Mouse (Mus musculus) embryonic facial prominence, embryonic 12.5 days (tissue): ENCODE measurements around the gene Mmp24. TPM values are rescaled to one million over a fixed set of nuclear protein-coding genes. Genes with fewer than 3 reads are reported as not detected.

Experiments used
- ATAC-seq: fragments of 200-750 bp; cut with Nextera tagmentation; 2 replicates; pipeline ENCODE4 v1.8.0; 2017; ENCODE audit not compliant: insufficient number of reproducible peaks, insufficient read depth, low FRiP score, low TSS enrichment
- H3K27ac ChIP-seq: fragments of 300-500 bp; sonication (generic); 2 replicates; pipeline ENCODE4 v1.5.1; 2016; ENCODE audit warnings: mild to moderate bottlenecking
- H3K27me3 ChIP-seq: fragments of 300-500 bp; sonication (generic); 2 replicates; pipeline ENCODE4 v1.6.1; 2016; ENCODE audit warnings: mild to moderate bottlenecking, moderate library complexity
- H3K36me3 ChIP-seq: fragments of 300-500 bp; sonication (generic); 2 replicates; pipeline ENCODE4 v1.6.1; 2016; ENCODE audit warnings: mild to moderate bottlenecking
- H3K4me1 ChIP-seq: fragments of 300-500 bp; sonication (generic); 2 replicates; pipeline ENCODE4 v1.6.1; 2016
- H3K4me2 ChIP-seq: fragments of 300-500 bp; sonication (generic); replicated peaks from 2 replicates; pipeline ENCODE4 v1.6.1; 2016; ENCODE audit warnings: mild to moderate bottlenecking, moderate library complexity
- H3K4me3 ChIP-seq: fragments of 300-500 bp; sonication (generic); 2 replicates; pipeline ENCODE4 v1.5.1; 2016; ENCODE audit warnings: mild to moderate bottlenecking
- H3K9ac ChIP-seq: fragments of 300-500 bp; sonication (generic); 2 replicates; pipeline ENCODE4 v1.6.1; 2016; ENCODE audit warnings: mild to moderate bottlenecking, moderate library complexity
- H3K9me3 ChIP-seq: fragments of 300-500 bp; sonication (generic); 2 replicates; pipeline ENCODE4 v1.6.1; 2016; ENCODE audit warnings: mild to moderate bottlenecking, moderate library complexity
- WGBS: fragments of 180-500 bp; shearing (Covaris S2); methylation state at CpG from one replicate; pipeline ENCODE4 v1.1.7; 2016; 5-methylcytosine and 5-hydroxymethylcytosine counted together
- polyA plus RNA-seq: library from polyadenylated mRNA; unstranded; fragments of >200 nt; fragmentation: Nextera tagmentation; extraction: Ambion mirVana; gene quantifications from 2 replicates; pipeline ENCODE4 v1.2.1, GENCODE M21; 2016

The Mmp24 gene
- polyA plus RNA-seq, 1 experiment from 2014 or later, result 0.61 TPM

DNA sequence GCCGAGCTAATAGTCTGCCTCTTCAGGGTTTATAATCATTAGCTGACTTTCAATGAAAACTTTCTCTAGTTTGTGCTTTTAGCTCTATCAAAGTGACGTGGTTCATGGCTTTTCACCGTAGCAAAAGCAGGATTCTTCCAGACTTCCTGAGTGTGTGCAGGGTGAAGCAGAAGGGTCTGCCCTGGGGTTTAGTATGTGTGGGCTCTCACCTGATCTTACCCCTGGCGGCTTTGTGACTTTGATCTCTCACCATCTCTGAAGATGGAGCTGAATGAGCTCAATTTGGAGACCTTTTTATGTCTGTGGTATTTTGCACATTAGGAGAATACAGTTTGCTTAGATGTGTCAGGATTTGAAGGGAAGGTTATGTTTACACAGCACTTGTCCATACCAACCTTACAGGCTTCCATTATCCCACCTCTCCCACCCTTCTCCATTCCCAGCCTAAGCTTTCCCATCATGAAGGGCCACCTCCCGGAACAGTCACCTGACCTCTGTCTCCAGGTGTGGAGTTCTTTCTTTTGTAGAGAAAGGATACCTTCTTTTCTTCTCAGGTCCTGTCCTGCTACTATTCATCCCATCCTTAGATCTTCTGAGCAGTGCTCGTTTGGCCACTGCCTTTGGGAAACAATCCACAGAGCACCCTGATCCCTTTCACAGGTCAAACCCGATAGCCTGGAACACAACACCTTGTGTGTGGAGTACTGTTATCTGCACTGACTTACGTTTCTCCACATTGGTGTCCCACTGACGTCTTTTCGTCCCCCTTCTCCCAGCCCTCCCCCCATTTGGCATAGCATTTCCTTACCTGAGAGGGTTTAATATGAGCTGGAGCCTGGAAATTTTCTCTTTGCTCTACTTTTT lies 1.9 kb downstream of the Mmp24 start:
- H3K9me3 ChIP-seq, result no peaks in the 10 kb centered on the region
- H3K9ac ChIP-seq, result no peak overlapping the region
- H3K27ac ChIP-seq, result no peak overlapping the region
- H3K36me3 ChIP-seq, result no peaks in the 10 kb centered on the region
- no peak overlapping the region for H3K4me3 ChIP-seq
- peaks cover 4% of the 10 kb centered on the region; the same call in 1 of the 2 replicates for H3K4me1 ChIP-seq
- ATAC-seq, result no peak
- 68% methylated on average over 10 of the region's 10 CpGs for WGBS
- peaks cover 45% of the 10 kb centered on the region for H3K27me3 ChIP-seq
- no peak overlapping the region for H3K4me2 ChIP-seq

DNA sequence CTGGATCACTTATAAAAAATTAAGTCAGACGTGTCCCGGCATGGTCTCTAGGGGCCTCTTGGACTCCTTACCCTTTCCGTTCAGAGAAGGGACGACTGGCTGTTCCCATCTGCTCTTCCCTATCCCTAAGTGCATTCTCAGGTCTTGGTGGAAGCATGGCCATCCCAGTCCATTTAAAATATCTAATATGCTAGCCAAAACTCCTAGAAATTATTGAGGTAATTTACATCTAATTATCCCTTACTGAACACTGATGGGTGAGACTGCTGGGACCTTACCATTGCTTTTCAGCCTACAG lies 2.5 kb downstream of the Mmp24 start:
- Histone ChIP-seq H3K9ac (no peak overlapping the region), H3K27me3 (peaks cover 45% of the 10 kb centered on the region), H3K36me3 (no peaks in the 10 kb centered on the region), H3K4me2 (no peak overlapping the region), H3K27ac (no peak overlapping the region), H3K4me3 (no peak overlapping the region), H3K4me1 (peaks cover 4% of the 10 kb centered on the region; the same call in 1 of the 2 replicates), H3K9me3 (no peaks in the 10 kb centered on the region)
- 70% methylated on average over 4 of the region's 4 CpGs for WGBS
- no peak for ATAC-seq

DNA sequence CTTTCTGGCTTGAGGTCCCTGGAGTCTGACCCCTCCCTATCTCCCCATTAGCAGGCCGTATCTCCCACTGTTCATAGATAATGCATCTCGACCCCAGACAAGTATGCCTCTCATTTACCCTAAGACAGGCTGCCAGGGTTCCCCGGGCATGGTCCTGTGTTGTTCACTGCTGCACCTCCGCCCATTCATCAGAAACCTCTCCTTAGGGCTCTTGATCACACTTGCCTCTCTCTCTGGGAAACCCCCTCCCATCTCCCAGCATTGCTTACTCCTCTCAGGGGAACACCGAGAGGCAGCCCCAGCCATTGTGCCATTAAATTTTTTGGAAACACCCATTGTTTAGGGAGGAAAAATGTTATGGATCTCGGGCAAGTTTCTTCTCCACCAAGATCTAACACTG lies 2.9 kb downstream of the Mmp24 start:
- no peak overlapping the region for H3K4me2 ChIP-seq
- no peak for ATAC-seq
- no peak overlapping the region for H3K27ac ChIP-seq
- H3K9me3 ChIP-seq, result no peaks in the 10 kb centered on the region
- H3K36me3 ChIP-seq, result no peaks in the 10 kb centered on the region
- H3K9ac ChIP-seq, result no peak overlapping the region
- peaks cover 4% of the 10 kb centered on the region; the same call in 1 of the 2 replicates for H3K4me1 ChIP-seq
- peaks cover 41% of the 10 kb centered on the region for H3K27me3 ChIP-seq
- WGBS, result 69% methylated on average over 6 of the region's 6 CpGs
- H3K4me3 ChIP-seq, result no peak overlapping the region

GRCm38 (mm10) chr2:155779066-155779465 lies 3.9 kb downstream of the Mmp24 start:
- Histone ChIP-seq H3K27me3 (peaks cover 30% of the 10 kb centered on the region), H3K27ac (no peak overlapping the region), H3K4me2 (no peak overlapping the region), H3K9me3 (no peaks in the 10 kb centered on the region), H3K9ac (no peak overlapping the region), H3K36me3 (no peaks in the 10 kb centered on the region), H3K4me1 (peaks cover 4% of the 10 kb centered on the region; the same call in 1 of the 2 replicates), H3K4me3 (no peak overlapping the region)
- WGBS, result 62% methylated on average over 7 of the region's 7 CpGs
- no peak for ATAC-seq

DNA sequence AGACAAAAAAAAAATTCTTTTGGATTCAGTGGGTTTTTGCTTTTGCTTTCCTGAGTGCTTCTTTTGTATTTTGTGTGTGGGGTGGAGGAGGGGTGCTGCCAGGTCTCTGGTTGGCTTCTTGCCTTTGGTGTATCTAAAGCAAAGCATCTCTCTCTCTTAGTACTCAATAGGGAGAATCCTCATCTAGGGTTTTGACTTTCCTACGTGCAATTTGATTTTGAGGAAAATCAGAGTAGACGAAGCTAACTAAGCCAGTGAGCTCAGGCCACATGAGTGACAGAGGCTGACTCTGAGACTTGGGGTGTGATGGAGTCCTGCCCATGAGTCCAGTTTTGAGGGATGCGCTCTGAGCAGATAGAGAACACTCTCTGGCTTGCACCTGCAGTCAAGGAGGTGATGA lies 4.4 kb downstream of the Mmp24 start:
- H3K4me1 ChIP-seq, result peaks cover 4% of the 10 kb centered on the region; the same call in 1 of the 2 replicates
- H3K36me3 ChIP-seq, result no peaks in the 10 kb centered on the region
- peaks cover 26% of the 10 kb centered on the region for H3K27me3 ChIP-seq
- no peak for ATAC-seq
- H3K4me2 ChIP-seq, result no peak overlapping the region
- H3K9ac ChIP-seq, result no peak overlapping the region
- whole genome bisulfite sequencing, result 79% methylated on average over 3 of the region's 3 CpGs
- H3K27ac ChIP-seq, result no peak overlapping the region
- no peaks in the 10 kb centered on the region for H3K9me3 ChIP-seq
- no peak overlapping the region for H3K4me3 ChIP-seq

GRCm38 (mm10) chr2:155784534-155784933 lies 9.4 kb downstream of the Mmp24 start:
- no peaks in the 10 kb centered on the region for H3K9me3 ChIP-seq
- H3K36me3 ChIP-seq, result no peaks in the 10 kb centered on the region
- no peak overlapping the region for H3K27ac ChIP-seq
- WGBS, result 75% methylated on average over 6 of the region's 6 CpGs
- H3K4me3 ChIP-seq, result no peak overlapping the region
- H3K9ac ChIP-seq, result no peak overlapping the region
- H3K4me2 ChIP-seq, result no peak overlapping the region
- ATAC-seq, result no peak
- no peaks in the 10 kb centered on the region for H3K27me3 ChIP-seq
- no peaks in the 10 kb centered on the region for H3K4me1 ChIP-seq

DNA sequence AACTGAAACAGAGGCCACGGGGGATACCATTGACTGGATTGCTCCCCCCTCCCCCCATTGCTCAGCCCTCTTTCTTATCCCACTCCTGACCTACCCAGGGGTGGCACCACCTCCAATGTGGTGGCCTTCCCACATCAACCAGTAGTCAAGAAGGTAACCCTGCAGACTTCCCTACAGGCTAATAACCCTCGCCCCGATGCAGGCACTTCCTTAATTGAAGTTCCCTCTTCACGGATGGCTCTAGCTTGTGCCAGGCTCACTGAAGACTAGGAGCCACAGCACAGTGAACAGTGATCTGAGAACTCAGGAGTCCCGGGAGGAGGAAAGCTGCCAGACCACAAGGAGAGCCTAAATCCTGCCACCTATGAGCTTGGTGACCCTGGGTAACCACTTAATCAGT lies 11.8 kb downstream of the Mmp24 start:
- ATAC-seq, result no peak
- Histone ChIP-seq H3K4me1 (no peaks in the 10 kb centered on the region), H3K4me3 (no peak overlapping the region), H3K9me3 (no peaks in the 10 kb centered on the region), H3K27ac (no peak overlapping the region), H3K9ac (no peak overlapping the region), H3K4me2 (no peak overlapping the region), H3K36me3 (no peaks in the 10 kb centered on the region), H3K27me3 (no peaks in the 10 kb centered on the region)
- 70% methylated on average over 5 of the region's 5 CpGs for WGBS

DNA sequence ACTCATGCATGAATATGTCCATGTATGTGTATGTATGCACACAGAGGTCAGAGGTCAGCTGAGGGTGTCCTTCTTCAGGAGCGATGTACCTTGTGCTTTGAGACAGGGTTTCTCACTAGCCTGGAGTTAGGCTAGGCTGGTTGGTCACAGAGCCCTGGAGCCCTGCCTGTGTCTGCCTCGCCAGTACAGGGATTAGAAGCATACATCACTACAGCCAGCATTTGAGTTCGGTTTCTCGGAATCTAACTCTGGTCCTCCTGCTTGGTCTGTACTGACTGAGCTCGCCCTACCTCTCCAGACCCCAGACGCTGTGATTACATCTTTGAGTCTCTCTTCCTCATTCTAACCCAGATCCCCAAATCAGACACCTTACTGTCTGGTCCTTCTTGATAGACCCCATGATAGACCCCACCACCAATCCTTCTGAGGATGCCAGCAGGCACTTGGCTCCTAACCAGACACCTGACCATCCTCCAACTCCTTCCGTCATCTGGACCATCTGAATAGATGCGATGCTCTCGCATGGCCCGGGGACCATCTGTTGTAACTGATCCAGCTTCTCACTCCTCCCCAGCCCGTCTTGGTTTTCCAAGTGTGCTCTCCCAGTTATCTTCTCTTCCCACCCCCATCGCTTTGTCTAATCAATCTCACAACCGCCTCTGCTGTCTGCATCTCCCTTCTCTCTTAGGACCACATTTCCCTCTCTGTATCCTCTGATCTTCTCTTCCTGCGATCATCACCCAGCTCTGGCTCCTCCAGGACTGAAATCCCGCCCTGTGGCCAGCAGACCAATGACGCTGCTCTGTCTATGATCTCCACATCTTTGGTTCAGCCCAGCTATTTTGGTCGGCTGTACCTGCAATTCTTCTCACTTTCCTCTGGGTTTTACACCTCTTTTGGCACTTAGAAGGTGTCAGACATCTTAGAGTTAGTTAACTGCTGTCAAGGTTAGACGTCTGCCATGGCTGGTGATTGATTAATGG lies 13.1 kb downstream of the Mmp24 start:
- 75% methylated on average over 18 of the region's 18 CpGs for WGBS
- no peak overlapping the region for H3K9ac ChIP-seq
- H3K36me3 ChIP-seq, result no peaks in the 10 kb centered on the region
- H3K9me3 ChIP-seq, result no peaks in the 10 kb centered on the region
- no peaks in the 10 kb centered on the region for H3K4me1 ChIP-seq
- ATAC-seq, result no peak
- no peak overlapping the region for H3K4me3 ChIP-seq
- no peak overlapping the region for H3K27ac ChIP-seq
- no peaks in the 10 kb centered on the region for H3K27me3 ChIP-seq
- H3K4me2 ChIP-seq, result no peak overlapping the region

DNA sequence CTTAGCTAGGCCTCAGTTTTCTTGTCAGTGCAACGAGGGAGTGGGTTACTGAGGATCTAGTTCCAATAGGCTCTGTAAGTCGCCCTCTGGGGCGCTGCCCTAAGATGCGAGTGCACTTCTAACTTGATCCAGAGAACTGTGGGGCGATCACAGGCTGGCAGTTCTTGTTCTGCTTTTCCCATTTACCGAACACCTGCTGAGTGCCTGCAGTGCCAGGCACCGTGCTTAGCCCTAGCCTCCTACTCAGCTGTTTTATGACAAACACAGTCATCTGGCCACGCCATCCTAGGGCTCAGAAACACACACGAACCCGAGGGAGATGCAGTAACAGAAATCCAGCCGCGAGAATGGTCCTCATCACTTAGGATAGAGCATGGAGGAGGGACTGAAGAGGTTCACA lies 17.8 kb downstream of the Mmp24 start:
- H3K9me3 ChIP-seq, result no peaks in the 10 kb centered on the region
- no peaks in the 10 kb centered on the region for H3K4me1 ChIP-seq
- H3K27me3 ChIP-seq, result no peaks in the 10 kb centered on the region
- peak overlapping the region; percentile 4; the same call in 1 of the 2 replicates for H3K4me2 ChIP-seq
- H3K36me3 ChIP-seq, result no peaks in the 10 kb centered on the region
- H3K27ac ChIP-seq, result no peak overlapping the region
- no peak overlapping the region for H3K9ac ChIP-seq
- H3K4me3 ChIP-seq, result no peak overlapping the region
- ATAC-seq, result no peak
- 27% methylated on average over 12 of the region's 12 CpGs for WGBS

DNA sequence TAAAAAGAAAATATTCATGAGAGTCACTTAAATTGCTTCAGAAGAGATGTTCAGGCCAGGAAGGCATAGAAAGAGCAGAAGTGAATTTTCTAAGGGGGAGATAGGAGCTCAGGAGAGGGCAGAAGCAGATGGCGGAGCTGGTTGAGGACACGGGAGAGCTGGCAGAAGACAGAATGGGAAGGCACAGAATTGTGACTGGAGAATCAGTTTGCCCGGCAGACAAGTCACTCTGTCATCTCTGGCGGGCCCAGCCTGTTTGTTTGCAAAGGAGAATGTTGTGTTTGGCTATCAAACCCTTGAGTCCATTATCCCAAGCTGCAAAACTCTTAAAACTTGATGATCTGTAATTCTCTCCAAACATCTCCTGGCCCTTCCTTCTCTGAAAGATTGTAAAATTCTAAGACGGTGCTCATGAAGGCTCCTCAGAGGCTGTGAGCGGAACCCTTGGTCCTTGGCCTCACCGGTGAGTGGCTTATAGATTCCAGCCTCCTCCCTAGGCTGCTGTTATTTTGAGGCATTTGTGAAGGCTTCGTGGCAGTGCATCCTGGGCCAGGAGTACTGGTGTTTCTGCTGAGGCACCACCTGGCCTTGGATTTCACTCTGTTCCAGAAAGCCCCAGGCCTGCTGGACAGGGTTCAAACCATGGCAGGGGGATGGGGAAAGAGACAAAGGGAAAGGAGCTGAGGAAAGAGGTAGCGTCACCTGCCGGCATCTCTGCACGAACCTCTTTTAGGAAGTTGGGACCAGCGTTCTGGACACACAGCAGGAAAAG lies 19.7 kb downstream of the Mmp24 start:
- Histone ChIP-seq H3K27me3 (0 out of 2 replicates have a peak, but pooled peaks cover 3% of the 10 kb centered on the region), H3K4me1 (no peaks in the 10 kb centered on the region), H3K9me3 (no peaks in the 10 kb centered on the region), H3K4me2 (no peak overlapping the region), H3K9ac (no peak overlapping the region), H3K27ac (no peak overlapping the region), H3K4me3 (no peak overlapping the region), H3K36me3 (no peaks in the 10 kb centered on the region)
- no peak for ATAC-seq
- WGBS, result 86% methylated on average over 12 of the region's 12 CpGs

DNA sequence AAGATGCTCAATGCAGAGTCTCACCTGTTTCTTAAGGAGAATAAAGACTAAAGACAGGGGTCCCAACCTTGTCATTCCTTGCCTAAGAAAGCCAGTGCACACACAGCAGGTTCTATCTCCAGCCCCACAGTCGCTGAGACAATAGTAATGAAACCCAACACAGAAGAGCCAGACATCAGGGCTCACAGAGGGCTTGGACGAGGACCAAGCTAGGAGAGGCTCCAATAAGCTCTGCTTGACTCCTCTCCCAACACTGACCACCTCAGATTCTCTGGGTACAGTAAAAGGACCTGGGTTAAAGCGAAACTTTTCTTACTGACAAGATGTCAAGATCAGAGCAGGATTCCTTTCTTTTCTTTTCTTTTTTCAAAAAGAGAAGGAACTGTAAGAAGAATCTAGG lies 23.5 kb downstream of the Mmp24 start:
- no peak for ATAC-seq
- no peak overlapping the region for H3K27ac ChIP-seq
- no peak overlapping the region for H3K9ac ChIP-seq
- no peaks in the 10 kb centered on the region for H3K4me1 ChIP-seq
- H3K36me3 ChIP-seq, result no peaks in the 10 kb centered on the region
- H3K4me2 ChIP-seq, result no peak overlapping the region
- H3K4me3 ChIP-seq, result no peak overlapping the region
- 0 out of 2 replicates have a peak, but pooled peaks cover 3% of the 10 kb centered on the region for H3K27me3 ChIP-seq
- no peaks in the 10 kb centered on the region for H3K9me3 ChIP-seq
- WGBS, result 57% methylated on average over 3 of the region's 3 CpGs
